Mouse (Mus musculus): Measurements from ENCODE around the gene Cox14. TPM values are rescaled to one million over a fixed set of nuclear protein-coding genes. Genes with fewer than 3 reads are reported as not detected.
"Not testable (repeated sequence)": the region's sequence is repeated elsewhere in the genome, so short reads cannot be mapped to it uniquely, and the experiment has no call there.

Gene Cox14
- total RNA-seq, 2 experiments from 2014 or later: 112 to 121 TPM

GRCm38 (mm10) chr15:99771601-99772276 is 46.3 kb downstream of the Cox14 start:
- intact Hi-C loops (cut with DNase I): loop anchor here (5.0 kb wide), 2 partner anchors 44 to 64 kb away; partner anchors contain the start of genes Cox14 and Gm17349
- peak; percentile 60 to 71 for DNase-seq (ENCODE audit: low spot score in 2 of 2)

- DNase-seq (ENCODE audit: low spot score in 2 of 2): peak; percentile 87 to 88
- intact Hi-C loops (cut with DNase I): loop anchor here (5.0 kb wide), 2 partner anchors 45 to 65 kb away; partner anchors contain the start of genes Cox14 and Gm17349
These were observed 47.0 kb downstream of the Cox14 start for GRCm38 (mm10) chr15:99772277-99772880.

- intact Hi-C loops (cut with DNase I): loop anchor here (5.0 kb wide), 2 partner anchors 45 to 65 kb away; partner anchors contain the start of genes Cox14 and Gm17349
- DNase-seq (ENCODE audit: low spot score in 2 of 2): not testable (repeated sequence)
These were observed 47.3 kb downstream of the Cox14 start, which contains the start of gene Cers5 for GRCm38 (mm10) chr15:99772881-99772924. Gene Cers5, minus strand, starts transcription at chr15:99772885.

- no peak for DNase-seq (ENCODE audit: low spot score in 2 of 2)
- intact Hi-C loops (cut with DNase I): loop anchor here (5.0 kb wide), 2 partner anchors 46 to 66 kb away; partner anchors contain the start of genes Cox14 and Gm17349
These were observed 47.5 kb downstream of the Cox14 start for GRCm38 (mm10) chr15:99772925-99773324.

Other genes starting within 250 kb of the Cox14 start
- 100 to 1,000 TPM; 365 to 407 TPM for gene Faim2, start 197.5 kb upstream of the Cox14 start, total RNA-seq (2021)
- not detected for gene Aqp2, start 146.6 kb upstream of the Cox14 start, total RNA-seq (2021)
- under 1 TPM; 0.23 to 0.37 TPM for gene Aqp5, start 134.8 kb upstream of the Cox14 start, total RNA-seq (2021)
- gene Aqp6, start 124.2 kb upstream of the Cox14 start, total RNA-seq (2021): under 1 TPM; 0.48 to 0.81 TPM
- 10 to 100 TPM in 1 of 2 experiments, 1 to 10 TPM in 1; 8.3 to 10.1 TPM for gene Racgap1, start 74.0 kb upstream of the Cox14 start, total RNA-seq (2021)
- gene Asic1, start 55.2 kb upstream of the Cox14 start, total RNA-seq (2021): 10 to 100 TPM; 59.1 to 79.8 TPM
- gene Smarcd1, start 23.5 kb upstream of the Cox14 start, total RNA-seq (2021): 100 to 1,000 TPM; 159 to 164 TPM
- 10 to 100 TPM in 1 of 2 experiments, 1 to 10 TPM in 1; 9.2 to 10.4 TPM for gene Gm17349, start 20.1 kb upstream of the Cox14 start, total RNA-seq (2021)
- 100 to 1,000 TPM in 1 of 2 experiments, 10 to 100 TPM in 1; 89.9 to 104 TPM for gene Gpd1, start 8.1 kb upstream of the Cox14 start, total RNA-seq (2021)
- 10 to 100 TPM; 32.3 to 42.2 TPM for gene Cers5, start 47.3 kb downstream of the Cox14 start, total RNA-seq (2021)
- 10 to 100 TPM in 1 of 2 experiments, 1 to 10 TPM in 1; 8.2 to 10.7 TPM for gene Lima1, start 149.8 kb downstream of the Cox14 start, total RNA-seq (2021)
- under 1 TPM in 1 of 2 experiments, not detected in 1; 0.05 TPM for gene Fam186a, start 241.4 kb downstream of the Cox14 start, total RNA-seq (2021)
- gene Larp4, start 244.4 kb downstream of the Cox14 start, total RNA-seq (2021): 10 to 100 TPM; 47.1 to 47.6 TPM

Measured in left cerebral cortex, postnatal 36 days (tissue).